Mouse (Mus musculus) cerebellum, adult 8-10 months (tissue): ENCODE data around the gene Zfhx2.

ENCODE experiments used
- DNase-seq: peaks from one replicate; pipeline ENCODE4 v3.0.0; 2022

The Zfhx2 gene

DNA sequence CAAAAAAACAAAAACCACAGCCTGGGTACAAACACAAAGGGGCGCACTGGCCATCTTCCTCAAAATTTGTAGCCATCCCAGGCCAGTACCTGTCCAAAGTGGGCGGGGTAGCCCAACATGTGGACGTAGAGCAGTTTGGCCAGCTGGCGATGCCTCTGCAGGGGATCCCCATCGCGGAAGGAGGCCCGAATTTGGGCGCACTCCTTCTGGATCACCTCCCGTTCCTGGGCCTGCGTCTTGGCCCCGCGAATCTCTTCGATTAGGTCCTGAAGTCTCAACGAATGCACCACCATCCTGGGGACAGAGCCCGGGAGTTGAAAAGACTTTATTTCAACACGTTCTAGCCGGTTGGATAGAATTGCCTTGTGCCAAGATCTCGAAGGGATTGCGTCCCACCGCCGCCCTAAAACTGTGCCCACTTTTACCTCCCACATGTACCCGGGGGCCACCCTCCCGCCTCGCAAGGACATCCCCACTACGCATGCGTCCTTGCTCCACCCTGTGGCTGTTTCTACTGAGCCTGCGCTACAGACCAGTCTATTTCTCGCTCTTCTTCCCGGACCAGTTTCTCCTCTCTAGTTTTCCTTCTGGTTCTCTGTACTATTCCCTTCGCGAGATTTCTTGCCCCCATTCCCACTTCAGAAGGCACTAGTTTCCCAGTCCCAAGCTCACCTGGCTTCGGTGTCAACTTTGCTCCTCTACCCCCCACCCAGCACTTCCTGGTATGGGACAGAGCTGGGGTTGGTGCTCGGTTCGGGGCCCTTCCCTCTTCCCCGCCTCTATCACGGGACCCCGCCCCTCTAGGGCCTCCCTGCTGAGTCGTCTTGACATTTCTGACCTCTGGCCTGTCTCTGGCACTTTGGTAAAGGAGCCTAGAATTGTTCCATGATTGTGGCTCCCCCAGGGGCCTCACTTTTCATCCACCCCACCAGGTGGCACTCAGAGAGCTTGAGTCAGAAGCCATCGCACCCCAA lies 14.0 kb upstream of the Zfhx2 start, which contains the start of gene Ap1g2:
Ap1g2 (minus strand) TSS at position 758 of the 974 bp plus-strand sequence.
- peak; percentile 88 for DNase-seq

DNA sequence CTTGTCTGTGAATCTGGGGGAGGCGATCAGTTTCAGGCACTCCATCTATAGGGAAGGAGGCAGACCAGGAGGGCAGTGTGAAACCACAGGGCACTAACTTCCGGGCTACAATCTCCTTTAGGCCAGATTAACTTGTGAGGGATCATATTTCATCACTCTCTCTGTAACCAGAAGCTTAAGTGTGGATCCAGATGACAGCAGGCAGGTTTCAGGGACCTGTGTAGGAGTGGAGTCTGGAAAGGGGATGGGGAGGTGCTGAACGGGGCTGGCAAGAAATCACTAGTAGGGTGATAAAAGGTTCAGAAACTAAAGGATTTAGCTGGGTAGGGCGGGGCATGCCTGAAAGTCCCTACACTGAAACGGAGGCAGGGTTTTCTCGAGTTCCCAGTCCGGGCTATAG lies 13.3 kb upstream of the Zfhx2 start:
- no peak for DNase-seq

DNA sequence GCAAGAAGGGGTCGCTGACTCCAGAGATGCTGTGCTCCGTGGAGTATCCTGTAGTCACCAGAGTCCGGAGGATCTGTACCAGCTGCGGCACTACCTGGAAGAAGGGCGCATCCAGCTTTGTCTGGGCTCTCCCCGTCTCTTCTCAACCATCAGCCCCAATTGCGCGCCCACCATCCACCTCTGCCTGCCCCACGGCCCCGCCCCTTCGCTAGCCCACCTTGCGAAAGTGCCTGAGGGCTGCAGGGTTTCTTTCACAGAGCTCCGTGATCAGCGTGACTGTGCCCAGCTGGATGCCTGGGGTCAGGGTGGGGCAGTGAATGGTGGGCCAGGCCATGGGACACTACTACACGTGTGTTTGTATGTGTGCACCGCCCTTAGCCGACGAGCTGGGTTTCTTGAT lies 12.2 kb upstream of the Zfhx2 start:
- no peak for DNase-seq

DNA sequence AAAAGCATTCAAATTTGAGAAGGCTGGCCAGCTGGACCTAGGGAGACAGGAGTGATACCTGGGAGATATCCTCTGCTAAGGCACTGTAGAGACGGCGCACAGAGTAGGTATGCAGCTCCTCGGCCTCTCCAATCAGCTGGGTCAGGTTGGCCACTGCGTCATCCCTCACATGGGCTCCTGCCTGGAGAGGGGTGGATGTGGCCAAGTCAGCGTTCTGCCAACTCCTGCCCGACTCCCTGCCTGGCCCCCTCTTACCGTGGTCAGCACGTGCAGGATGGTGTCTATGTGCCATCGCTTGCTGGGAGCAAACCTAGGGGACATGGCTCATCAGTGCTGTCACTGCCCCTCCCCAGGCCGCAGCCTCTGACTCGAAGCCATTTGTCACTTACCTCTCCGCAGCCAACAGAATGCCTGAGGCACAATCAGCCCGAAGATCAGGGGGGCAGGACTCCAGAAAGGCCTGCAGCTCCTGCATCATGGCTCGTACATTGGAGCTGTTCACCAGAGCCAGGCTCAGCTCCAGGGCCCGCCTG lies 10.2 kb upstream of the Zfhx2 start:
- DNase-seq: no peak

DNA sequence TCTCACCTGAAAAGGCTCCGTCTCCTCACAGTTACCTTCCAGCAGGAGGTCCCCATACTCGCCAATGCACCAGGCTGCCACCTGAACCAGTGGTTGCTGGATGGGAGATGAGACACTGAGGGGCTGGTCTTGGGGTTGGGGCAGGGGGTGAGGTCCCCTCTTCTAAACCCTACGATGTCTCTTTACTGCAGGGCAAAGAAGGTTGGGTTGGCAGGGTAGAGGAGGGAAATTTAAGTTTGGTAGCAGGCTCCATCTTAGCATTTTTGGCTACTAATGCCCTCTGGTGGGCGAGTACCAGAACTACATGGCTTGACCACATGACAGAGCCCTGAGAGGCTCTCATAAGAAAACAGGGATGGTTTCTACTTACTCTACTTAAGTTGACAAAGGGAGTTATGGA lies 9.5 kb upstream of the Zfhx2 start:
- peak; percentile 78 for DNase-seq

DNA sequence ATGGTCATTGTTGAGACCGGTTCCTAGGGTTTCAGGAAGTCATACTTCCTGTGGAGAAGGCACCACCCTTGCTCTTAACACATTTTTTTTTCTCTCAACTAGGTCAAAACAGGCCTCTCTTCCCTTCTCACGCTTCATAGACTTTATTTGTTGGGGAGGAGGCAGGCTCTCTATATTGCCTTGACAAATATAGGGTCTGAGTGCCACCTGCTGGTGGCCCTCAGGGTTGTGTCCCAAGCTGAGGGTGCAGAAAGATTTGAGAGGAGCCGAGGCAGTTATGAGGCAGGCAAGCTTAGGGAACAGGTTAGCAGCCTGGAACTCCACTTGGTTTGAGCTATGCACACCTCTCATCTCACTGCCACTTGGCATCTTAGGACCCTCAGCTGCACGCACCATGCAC lies 5.9 kb upstream of the Zfhx2 start:
- DNase-seq: no peak

DNA sequence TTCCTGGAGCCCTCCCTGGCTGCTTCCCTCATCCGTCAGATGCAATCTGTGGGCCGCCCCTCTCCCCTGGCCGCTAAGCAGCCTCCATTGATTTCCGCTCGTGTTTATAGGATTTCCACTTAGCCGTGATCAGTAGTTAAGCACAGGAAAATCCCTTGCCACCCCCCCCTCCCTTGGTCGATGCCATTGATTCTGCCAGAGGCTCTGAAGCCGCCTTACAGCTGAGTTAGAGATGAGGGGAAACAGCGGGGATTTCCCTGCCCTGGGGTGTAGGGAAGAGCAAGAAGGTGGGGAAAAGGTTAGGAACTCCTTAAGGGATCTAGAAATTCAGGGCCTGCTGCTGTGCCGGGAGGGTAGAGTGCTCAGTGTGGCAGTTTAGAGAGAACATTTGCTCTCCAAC lies 5.5 kb upstream of the Zfhx2 start:
- no peak for DNase-seq

DNA sequence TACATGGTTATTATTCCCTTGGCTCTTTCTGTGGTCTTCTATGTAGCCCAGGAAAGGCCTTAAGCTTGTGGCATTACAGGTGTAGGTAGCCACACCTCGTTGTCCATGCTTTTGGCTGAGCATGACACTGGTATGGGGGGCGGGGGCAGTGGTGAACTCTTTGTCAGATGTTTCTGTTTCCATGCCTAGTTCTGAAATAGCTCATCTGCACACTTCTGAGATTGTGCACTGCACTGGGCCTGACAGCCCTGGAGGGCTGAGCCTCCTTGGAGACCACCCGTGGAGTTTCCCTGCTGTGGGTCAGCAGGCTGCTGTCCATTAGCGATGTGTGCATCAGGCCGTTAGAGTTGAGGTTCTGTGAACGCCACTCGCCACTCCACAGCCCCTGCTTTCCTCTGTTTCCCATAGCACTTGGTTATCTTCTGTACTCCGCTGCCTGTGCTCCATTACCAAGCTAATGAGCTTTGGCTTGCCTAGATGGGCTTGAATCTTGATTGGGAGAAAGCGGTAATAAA lies 4.5 kb upstream of the Zfhx2 start:
- no peak for DNase-seq

DNA sequence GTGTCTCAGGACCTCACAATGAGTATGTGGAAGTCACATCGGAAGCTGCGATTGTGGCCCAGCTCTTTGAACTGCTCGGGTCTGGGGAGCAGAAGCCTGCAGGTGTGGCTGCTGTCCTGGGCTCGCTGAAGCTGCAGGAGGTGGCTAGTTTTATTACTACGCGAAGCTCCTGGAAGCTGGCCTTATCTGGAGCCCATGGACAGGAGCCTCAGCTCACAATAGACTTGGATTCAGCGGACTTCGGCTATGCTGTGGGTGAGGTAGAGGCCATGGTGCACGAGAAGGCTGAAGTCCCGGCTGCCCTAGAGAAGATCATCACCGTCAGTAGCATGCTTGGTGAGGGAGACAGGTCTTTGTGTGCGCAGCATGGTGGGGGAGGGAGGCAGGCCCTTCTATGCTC lies 3.5 kb upstream of the Zfhx2 start:
- DNase-seq: no peak

DNA sequence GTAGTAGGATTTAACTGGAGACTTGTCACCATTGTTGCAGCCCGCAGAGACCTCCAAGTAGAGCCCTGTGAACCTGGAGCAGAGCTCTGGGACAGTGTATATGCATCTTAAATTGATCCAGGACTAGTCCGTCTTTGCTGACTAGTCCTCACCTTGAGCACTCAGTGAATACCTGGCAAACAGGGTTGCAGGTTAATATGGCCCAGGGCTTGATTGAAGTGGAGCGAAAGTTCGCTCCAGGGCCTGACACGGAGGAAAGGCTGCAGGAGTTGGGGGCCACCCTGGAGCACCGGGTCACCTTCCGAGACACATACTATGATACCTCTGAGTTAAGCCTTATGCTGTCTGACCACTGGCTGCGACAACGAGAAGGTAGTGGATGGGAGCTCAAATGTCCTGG lies 3.1 kb upstream of the Zfhx2 start:
- DNase-seq: no peak

DNA sequence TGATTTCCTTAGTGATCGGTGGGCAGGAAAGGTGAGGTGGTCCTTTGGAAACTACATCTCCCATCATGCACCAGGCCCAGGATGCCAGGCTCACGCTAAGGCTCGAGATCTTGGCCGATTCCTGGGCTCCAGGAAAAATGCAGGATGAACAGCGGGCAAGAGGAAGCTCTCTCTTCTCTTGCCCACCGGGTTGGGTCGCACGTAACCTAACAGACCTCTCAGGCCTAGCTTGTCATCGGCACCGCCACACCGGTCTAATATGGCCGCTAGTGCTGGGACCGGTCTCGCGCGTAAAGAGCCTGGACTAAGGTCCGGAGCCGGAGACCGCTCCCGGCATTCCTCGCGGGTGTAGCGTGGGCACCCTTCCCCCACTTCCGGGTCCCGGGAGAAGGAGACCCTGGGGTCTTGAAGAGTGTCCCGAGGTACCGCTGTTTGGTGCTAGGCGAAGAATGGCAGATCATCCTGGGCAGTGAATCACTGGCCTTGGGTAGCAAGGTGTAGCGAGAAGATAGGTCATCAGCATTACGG lies 2.6 kb upstream of the Zfhx2 start, which contains the start of gene Thtpa:
Thtpa (plus strand) TSS at position 81 of the 528 bp plus-strand sequence.
- DNase-seq: peak; percentile 85

DNA sequence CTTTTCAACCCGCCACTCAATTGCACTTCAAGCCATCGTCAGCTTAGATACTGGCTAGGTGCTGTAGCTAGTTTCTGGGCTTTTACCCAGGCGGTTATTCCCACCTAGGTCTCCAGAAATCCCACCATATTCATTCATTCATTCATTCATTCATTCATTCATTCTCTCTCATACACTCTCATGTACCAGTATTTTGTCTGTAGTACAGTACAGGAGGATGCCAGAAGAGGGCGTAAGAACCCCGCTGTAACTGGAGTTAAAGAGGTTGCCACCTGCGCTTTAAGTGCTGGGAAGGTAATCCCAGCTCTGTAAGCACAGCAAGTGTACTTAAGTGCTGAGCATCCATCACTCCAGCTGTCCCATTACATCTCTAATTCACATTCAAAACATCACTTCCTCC lies 1.8 kb upstream of the Zfhx2 start:
- DNase-seq: no peak

DNA sequence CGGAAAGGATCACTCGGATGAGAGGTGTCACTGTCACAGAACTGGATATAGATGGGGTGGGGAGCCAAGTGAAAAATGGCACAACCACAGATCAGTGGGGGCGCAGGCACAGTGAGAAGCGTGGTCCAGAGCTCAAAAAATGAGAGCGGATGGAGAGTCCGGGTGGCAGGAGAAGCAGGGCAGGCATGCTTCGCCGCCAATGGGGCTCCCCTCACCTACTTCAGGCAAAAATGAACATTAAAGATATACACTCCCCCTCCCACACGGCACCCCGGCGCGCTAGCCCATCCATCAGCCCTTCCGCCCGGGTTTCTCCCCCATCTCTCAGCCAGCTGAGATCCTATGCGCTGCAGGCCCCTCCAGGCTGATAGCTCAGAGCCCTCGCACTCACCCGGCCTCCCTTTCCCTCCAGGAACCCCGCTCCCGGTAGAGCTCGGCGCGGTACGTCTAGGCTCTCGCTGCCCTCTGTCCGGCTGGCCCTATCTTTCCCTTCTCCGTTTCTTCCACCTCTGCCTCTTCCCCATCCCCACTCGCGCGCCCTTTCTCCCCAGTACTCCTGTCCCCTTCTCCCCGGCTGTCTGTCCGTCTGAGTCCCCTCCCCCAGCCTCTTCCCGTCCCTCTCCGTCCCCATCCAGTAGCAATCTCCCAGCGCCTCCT lies 787 bp downstream of the Zfhx2 start:
- no peak for DNase-seq

DNA sequence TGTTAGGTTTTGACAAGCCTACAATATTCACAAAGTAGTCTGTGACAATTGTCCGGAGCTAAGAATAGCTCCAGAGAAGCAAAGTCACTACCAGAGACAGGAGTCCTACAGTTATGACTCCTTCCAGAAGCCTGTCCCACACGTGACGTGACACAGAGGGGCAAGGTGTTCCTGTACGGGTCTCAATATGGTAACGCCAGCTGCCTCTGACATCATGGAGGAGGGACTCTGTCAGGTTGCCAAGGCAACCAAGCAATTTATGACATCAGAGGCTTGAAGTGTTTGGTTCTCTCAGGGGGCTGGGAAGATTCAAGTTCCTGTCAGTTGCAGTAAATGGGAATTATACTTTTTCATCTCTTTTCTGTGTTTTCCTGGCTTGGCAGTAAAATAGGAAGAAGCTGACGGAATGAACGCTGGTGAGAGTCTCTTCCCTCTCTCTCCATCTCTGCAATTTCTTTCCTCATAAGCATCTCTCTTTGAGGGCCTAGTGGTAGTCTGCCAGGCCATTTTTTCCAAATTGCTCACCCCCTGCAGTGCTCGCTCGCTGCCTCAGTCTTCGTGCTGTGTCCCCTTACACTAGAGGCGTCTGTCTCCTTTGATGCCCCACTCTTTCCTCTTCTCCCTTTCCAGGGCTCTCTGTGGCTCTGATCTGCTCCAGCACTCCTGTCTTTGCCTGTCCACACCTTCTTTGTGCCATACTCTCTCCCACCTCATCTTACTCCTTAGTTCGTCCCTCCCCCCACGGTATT lies 2.8 kb downstream of the Zfhx2 start:
- no peak for DNase-seq

DNA sequence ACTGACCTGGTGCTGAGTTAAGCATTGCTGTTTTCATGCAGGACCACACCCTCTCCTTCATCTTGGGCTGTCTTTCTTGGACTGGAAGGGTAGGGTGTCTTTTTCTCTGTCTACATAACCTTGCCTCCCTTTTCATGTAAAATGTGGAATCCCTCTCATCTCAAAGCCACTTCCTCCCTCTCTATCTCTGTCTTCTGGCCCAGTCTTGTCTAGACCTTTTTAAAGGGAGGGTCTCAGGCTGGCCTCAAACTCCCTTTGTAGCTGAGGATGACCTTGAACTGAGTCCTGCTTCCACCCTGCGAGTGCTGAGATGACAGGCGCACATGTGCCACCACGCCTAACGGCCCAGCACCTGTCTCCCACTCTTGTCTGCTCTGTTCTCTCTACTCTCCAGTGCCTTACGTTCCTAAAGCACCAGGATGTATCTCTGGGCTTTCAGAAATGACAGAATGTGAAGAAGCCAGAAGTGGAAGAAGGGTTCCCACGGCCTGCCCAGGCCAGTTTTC lies 6.1 kb downstream of the Zfhx2 start:
- no peak for DNase-seq

DNA sequence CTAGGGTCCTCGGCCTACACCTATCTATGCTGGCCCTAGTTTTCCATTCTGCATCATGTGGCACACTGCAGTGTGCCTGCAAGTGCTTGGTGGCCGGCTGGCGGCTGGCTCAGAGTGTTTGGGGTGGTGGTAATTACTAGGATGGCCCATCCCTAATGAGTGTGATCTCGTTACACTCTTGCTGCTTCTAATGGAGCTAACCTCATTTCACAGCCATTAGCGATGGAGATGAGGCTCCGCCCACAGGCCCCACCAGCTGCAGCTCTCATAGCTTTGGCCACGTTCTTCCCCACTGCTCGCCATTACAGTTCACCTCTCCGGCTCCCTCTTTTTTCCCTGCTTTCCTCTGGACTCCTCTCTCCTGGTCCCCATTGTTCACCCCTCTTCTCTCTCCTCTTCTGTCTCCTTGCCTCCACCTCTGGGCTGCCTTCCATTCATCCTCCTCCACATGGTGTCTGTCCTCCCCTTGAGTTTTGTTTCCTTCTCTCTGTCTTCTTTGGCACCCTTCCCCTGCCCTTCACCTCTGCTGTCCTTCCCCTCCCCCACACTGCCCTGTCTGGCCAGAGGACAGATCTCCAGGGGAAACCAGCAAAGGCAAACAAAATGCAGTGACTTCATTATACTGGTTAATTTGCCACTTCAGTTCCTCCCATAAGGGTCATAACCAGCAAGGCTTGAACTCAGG lies 6.7 kb downstream of the Zfhx2 start:
- no peak for DNase-seq

DNA sequence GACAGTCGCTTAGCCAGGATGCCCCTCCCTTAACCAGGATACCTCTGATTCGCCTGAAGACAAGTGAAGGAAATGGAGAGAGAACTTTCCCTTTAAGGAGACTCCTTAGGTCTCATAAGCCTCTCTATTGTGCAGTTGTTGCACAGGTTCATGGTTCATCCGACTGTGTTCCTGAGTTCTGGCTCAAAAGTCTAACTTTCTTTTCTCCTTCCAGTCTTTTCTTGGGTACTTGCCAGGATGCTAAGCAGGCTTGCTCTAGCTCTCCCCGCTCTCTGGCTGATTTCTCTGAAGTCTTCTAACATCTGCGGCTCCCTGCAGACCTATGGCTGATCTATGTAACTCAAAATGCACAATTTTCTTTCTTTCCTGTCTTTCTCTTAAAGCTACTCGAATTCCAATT lies 8.6 kb downstream of the Zfhx2 start:
- DNase-seq: no peak

DNA sequence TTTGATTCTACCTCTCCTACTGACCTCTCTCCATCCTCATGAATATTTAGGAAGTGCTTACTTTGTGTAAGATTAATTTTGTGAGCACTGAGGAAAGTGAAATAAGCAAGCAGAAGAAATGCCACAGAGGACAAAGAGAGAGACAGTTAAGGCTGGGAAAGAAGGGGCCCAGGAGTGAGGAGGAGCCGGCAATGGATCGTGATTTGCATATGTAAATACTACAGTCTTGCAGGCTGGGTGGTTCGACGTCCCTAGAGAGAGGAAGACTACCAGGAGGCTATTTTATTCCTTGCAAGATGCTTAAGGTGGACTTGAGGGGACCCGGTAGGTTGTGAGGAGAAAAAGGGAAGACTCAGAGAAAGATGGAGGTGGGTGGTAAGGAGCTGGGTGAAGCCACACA lies 11.0 kb downstream of the Zfhx2 start:
- no peak for DNase-seq

DNA sequence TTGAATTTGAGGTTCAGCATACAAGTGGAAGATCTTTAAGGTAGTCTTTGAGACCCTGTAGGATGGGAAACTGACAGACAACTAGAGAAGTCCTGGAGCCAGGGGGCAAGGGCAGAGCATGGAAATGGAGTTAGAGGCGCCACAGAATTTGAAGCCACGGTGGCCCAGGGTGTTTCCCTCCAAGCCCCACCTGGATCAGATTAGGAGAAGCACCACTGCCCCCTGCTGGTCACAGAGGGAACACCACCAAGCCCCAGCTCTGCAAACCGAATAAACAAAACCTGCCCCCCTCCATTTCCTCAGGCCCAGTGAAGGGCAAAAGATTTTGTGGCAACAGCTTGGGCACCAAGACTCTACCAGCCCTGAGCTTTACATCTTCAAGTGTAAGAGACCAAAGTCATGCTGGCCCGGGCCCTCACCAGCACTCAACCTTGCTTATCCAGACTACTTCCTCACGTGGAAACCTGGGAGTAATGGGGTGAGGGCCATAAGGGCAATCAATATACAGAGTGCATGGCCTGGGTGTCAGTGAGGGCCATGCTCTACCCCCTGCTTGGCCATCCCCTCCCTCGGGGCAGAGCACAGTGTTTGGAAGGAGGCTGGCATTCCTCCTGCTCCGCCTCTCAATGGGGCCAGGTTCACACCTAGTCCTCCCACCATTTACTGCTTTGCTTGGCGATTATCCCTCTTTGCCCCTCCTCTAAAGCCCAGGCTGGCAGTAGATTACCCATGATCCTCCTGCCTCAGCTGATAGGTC lies 12.7 kb downstream of the Zfhx2 start:
- peak; percentile 86 for DNase-seq

DNA sequence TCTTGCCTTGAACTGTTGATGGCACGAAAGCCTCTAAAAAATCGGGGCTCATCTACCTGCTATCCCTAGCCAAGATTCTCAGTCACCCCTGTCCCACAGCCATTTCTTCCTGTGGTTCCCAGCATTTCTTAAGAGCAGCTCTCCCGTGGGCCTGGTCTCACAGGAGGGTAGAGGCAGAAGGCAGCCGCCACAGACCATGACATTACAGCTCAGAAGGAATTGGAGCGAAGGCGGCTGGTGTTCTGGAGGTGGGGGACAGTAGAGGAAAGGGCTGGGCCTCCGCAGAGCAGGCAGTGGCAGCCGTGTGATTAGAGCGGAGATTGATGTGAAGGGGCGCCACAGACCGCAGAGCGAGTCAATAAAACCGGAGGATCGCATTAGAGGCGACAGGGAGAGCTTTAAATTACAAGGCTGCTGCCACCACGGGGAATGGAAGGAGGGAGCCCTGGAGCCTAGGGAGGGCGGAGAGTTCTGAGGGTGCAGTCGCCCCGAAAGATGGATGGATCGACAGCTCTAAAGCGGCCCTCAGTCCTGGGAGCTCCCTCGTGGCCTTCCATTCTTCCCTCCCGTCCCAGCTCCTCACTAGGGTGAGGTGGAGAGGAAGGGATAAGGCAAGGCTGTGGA lies 13.6 kb downstream of the Zfhx2 start:
- DNase-seq: no peak
